Mouse (Mus musculus): Measurements from ENCODE around the gene Dync2li1. TPM values are rescaled to one million over a fixed set of nuclear protein-coding genes. Genes with fewer than 3 reads are reported as not detected.

Gene Dync2li1
- total and polyA plus RNA-seq, 3 experiments = 0.08 TPM; not detected in 2

GRCm38 (mm10) chr17:84675204-84675603 is 48.9 kb downstream of the Dync2li1 start:
- H3K9ac ChIP-seq (ENCODE audit: control insufficient read depth, low read depth, low read length, poor library complexity, severe bottlenecking) = no peak overlapping the region
- no peaks in the 10 kb centered on the region for H3K4me1 ChIP-seq (ENCODE audit: control insufficient read depth in 1 of 2, insufficient read depth in 2 of 2, low read length in 2 of 2)
- no peaks in the 10 kb centered on the region for H3K79me2 ChIP-seq (ENCODE audit: control insufficient read depth, insufficient read depth, low read length, poor library complexity)
- H3K36me3 ChIP-seq (ENCODE audit: control insufficient read depth in 1 of 2, insufficient read depth in 2 of 2, low read length in 2 of 2) = no peaks in the 10 kb centered on the region
- DNase-seq (ENCODE audit: low read depth, low spot score) = no peak
- H3K27ac ChIP-seq (ENCODE audit: control insufficient read depth, low read depth, low read length) = no peak overlapping the region
- no peak overlapping the region for H3K4me3 ChIP-seq (ENCODE audit: control insufficient read depth in 1 of 2, insufficient read depth in 1 of 2, low read depth in 2 of 2, low read length in 2 of 2)
- TF ChIP-seq MXI1 (IDR thresholded peaks at IDR 0.05; ENCODE audit: low read depth, low read length) = no peak
- TF ChIP-seq ETS1 (IDR thresholded peaks at IDR 0.05; ENCODE audit: low read depth, low read length) = no peak
- TF ChIP-seq MYB (IDR thresholded peaks at IDR 0.05; ENCODE audit: low read depth, low read length) = no peak
- TF ChIP-seq EP300 (IDR thresholded peaks at IDR 0.05; ENCODE audit: low read depth in 1 of 2, low read length in 2 of 2) = no peak
- no peak for TF ChIP-seq HCFC1 (IDR thresholded peaks at IDR 0.05; ENCODE audit: low read depth, low read length)
- no peak for TF ChIP-seq USF1 (IDR thresholded peaks at IDR 0.05; ENCODE audit: low read depth, low read length)
- no peak for TF ChIP-seq UBTF (IDR thresholded peaks at IDR 0.05; ENCODE audit: borderline replicate concordance, insufficient read depth, low read depth, low read length)
- no peak for TF ChIP-seq GABPA (IDR thresholded peaks at IDR 0.05; ENCODE audit: low read depth, low read length)
- no peak for TF ChIP-seq NRF1 (IDR thresholded peaks at IDR 0.05; ENCODE audit: insufficient read depth, low read depth, low read length, poor library complexity, severe bottlenecking)
- no peak for TF ChIP-seq ZMIZ1 (IDR thresholded peaks at IDR 0.05; ENCODE audit: low read depth, low read length)
- no peak for TF ChIP-seq NELFE (IDR thresholded peaks at IDR 0.05; ENCODE audit: low read depth, low read length)
- TF ChIP-seq TCF12 (IDR thresholded peaks at IDR 0.05; ENCODE audit: low read depth, low read length) = no peak
- no peaks in the 10 kb centered on the region for H3K9me3 ChIP-seq (replicated peaks; ENCODE audit: insufficient read depth, low read length)
- no peaks in the 10 kb centered on the region; a peak in 1 of 4 replicates for H3K27me3 ChIP-seq (ENCODE audit: control insufficient read depth in 1 of 2, insufficient read depth in 2 of 2, low read length in 2 of 2)

GRCm38 (mm10) chr17:84675951-84676366 is 49.7 kb downstream of the Dync2li1 start, which contains the start of gene Abcg8:
Abcg8 (plus strand) TSS chr17:84676302.
- Histone ChIP-seq H3K36me3 (ENCODE audit: control insufficient read depth in 1 of 2, insufficient read depth in 2 of 2, low read length in 2 of 2) (no peaks in the 10 kb centered on the region), H3K9me3 (replicated peaks; ENCODE audit: insufficient read depth, low read length) (no peaks in the 10 kb centered on the region), H3K27me3 (ENCODE audit: control insufficient read depth in 1 of 2, insufficient read depth in 2 of 2, low read length in 2 of 2) (no peaks in the 10 kb centered on the region; a peak in 1 of 4 replicates), H3K9ac (ENCODE audit: control insufficient read depth, low read depth, low read length, poor library complexity, severe bottlenecking) (no peak within 1 kb of the TSS), H3K27ac (ENCODE audit: control insufficient read depth, low read depth, low read length) (no peak within 1 kb of the TSS), H3K79me2 (ENCODE audit: control insufficient read depth, insufficient read depth, low read length, poor library complexity) (no peaks in the 10 kb centered on the region), H3K4me3 (ENCODE audit: control insufficient read depth in 1 of 2, insufficient read depth in 1 of 2, low read depth in 2 of 2, low read length in 2 of 2) (no peak within 1 kb of the TSS), H3K4me1 (ENCODE audit: control insufficient read depth in 1 of 2, insufficient read depth in 2 of 2, low read length in 2 of 2) (no peaks in the 10 kb centered on the region)
- TF ChIP-seq POLR2AphosphoS2 (IDR thresholded peaks at IDR 0.05; ENCODE audit: low read length) (no peak), SIN3A (IDR thresholded peaks at IDR 0.05; ENCODE audit: low read length) (no peak), CTCF (IDR thresholded peaks at IDR 0.05 in 2 of 3, conservative IDR thresholded peaks at IDR 0.05 in 1 of 3; ENCODE audit: control insufficient read depth in 1 of 3, insufficient read depth in 1 of 3, low read depth in 2 of 3, low read length in 3 of 3, poor library complexity in 1 of 3, severe bottlenecking in 1 of 3) (no peak), TBP (IDR thresholded peaks at IDR 0.05; ENCODE audit: low read depth, low read length) (no peak), NELFE (IDR thresholded peaks at IDR 0.05; ENCODE audit: low read depth, low read length) (no peak), UBTF (IDR thresholded peaks at IDR 0.05; ENCODE audit: borderline replicate concordance, insufficient read depth, low read depth, low read length) (no peak), SMC3 (IDR thresholded peaks at IDR 0.05; ENCODE audit: low read depth, low read length) (no peak), USF1 (IDR thresholded peaks at IDR 0.05; ENCODE audit: low read depth, low read length) (no peak), POLR2A (IDR thresholded peaks at IDR 0.05; ENCODE audit: control insufficient read depth in 1 of 2, insufficient read depth in 1 of 2, low read depth in 1 of 2, low read length in 2 of 2, poor library complexity in 1 of 2) (no peak), JUND (IDR thresholded peaks at IDR 0.05; ENCODE audit: low read depth, low read length) (no peak), MAZ (IDR thresholded peaks at IDR 0.05; ENCODE audit: low read depth, low read length) (no peak), E2F4 (IDR thresholded peaks at IDR 0.05; ENCODE audit: borderline replicate concordance, low read depth, low read length) (no peak), ZC3H11A (IDR thresholded peaks at IDR 0.05; ENCODE audit: low read depth, low read length) (no peak)
- no peak for DNase-seq (ENCODE audit: low read depth, low spot score)

All from MEL (cell line).